Mouse (Mus musculus) mesoderm, embryonic 11.5 days (tissue): ENCODE measurements around the gene Smbd1.

Experiments used
- DNase-seq: peaks from one replicate; pipeline ENCODE4 v3.0.0-alpha.2; 2012; ENCODE audit warnings: low read depth, low spot score

The Smbd1 gene

DNA sequence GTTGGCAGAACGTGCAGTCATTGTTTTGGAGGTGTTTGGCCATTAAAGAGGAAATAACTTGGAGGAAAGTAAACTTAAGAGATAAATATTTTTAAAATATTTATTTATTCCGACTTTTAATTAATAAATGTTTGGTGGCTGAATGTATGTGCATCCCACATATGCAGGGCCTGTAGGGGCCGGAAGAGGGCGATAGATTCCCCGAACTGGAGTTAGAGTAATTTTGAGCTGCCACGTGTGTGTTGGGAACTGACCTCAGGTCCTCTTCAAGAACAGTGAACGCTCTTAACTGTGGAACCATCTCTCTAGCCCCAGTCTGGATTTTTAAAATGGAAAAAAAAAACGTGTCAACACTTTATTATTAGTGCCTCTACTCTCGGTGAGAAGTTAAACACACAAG is 3.1 kb upstream of the Smbd1 start:
- DNase-seq, result no peak

DNA sequence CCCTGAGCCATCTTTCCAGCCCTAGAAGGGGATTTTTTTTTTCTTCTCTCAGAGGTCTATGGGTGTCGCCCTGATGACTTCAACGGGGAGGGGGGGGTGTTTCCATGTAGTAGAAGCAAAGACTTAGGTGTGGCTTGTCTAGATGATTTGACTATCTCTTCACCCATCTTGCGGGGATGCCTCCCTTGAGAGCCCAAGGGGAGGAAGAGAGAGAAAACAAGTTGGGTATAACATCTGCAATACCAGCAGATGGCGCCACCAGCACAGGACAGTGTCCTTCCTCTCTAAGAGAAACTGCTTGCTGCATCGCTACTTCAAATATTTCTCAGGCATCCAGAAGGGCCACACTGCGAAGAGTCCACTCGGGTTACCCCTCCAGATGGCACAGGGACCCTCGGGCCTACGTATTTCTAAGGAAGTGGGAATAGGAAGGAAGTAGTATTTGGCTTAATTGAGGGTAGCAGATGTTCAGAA is 2.6 kb upstream of the Smbd1 start:
- peak; percentile 91 for DNase-seq

DNA sequence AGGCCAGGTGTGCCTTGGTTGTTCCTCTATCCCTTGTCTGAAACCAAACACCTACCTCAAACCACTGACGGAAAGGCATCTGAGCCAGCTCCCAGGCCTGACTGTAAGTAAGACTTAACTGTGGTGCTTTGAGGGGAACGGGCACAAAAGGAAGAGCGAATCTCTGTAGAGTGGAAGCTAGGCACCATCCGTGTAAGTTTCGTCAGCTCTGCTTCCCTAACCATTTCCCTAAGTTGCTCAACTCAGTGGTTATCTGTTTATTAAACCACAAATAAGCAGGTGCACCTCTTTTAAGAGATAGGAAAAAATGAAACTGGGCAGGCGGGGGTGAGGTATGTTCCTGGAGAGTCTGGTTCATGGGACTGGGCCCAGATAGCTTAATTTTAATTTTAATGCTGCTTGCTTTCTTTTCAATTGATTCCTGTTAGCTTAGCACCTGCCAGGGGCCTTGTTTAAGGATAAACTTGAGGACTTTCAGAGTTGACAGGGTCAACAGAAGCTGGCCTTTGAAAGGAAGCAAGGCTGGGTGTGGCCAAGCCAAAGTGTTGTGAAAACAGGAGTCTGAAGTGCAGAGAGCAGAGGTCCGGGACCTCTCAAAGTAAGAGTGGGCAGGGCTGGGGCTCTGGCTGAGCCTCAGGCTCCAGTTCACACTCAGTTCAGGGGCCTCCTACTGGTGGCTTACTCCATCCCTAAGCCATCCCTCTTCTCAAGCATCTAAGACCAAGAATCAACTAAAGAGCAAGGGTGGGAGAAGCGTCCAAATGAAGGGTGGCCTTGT is 2.7 kb downstream of the Smbd1 start:
- no peak for DNase-seq

DNA sequence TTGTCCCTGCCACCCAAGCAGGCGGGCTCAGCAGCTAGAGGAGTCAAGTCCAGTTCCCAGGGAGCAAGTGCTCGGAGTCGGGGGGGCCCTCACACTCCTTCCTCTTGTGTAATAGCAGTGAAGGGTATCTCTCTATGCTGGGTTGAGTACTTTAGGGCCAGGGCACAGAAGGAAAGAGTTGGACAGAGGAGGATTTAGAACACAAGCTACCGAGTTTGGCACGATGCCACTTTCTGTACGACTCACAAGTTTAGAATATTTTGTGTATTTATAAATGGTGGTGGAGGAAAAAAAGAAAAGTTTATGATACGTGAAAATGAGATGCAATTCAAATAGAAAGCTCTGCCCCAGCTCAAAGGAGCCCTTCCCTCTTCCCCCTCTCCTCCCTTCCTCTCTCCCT is 5.1 kb downstream of the Smbd1 start:
- DNase-seq, result no peak

DNA sequence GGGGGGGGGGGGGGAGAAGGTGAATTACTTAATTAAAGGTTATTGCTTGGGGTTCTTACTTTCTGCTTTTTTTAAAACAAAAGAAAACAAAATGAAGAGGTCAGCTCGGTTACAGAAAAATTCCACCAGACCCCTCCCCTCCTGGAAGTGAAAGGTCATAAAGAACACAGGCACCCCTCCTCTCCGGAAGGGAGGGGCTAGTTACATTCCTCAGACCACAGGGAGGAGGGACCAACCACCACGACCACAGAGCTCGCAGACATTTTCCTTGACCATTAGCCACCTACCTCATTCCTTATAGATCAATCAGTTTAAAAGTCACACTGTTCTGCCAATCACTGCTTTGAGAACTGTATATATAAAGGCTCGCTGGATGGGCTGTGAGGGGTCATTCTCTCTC is 6.4 kb downstream of the Smbd1 start:
- DNase-seq, result no peak

DNA sequence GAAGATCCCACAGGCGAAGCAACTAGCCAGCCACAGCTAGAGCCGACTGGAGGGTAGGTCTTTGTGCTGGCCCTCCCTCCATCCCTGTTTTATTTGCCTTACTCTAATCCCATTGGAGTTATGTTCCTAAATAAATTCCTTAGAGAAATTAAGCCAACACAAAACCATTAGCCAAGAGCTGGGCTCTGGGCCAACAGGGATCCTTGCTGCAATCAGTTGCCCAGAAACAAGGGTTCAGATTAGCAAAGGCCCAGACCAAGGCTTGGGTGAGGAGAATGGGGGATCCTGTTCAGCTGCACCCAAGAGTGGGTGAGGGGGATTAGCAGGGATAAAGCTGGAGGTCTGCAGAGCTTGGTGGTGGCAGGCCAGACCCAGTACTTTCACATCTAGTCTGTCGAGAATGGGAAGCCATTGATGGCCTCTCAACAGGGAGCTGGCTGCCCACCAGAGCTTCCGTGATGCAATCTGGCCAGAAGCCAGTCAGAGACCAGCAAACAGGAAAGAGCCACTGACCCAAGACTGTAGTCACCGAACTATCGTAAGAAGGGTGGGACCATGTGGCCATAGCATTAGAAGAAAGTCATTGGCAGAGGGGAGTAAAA is 6.9 kb downstream of the Smbd1 start:
- no peak for DNase-seq

DNA sequence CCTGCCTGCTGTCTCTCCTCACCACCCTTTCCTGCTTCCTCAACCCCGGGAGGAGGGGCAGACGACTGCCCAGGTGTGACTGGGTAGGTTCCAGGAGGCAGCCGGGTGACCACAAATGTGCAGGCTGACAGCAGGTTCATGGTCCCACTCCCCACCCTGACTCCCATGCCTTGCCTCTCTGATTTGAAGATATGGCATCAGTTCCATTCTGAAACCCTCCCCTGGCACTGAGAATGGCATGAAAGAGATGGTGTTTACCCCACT is 12.9 kb downstream of the Smbd1 start, which contains the start of gene Muc20:
Gene Muc20, minus strand, starts transcription at position 10 of the 264 bp plus-strand sequence.
- no peak for DNase-seq

DNA sequence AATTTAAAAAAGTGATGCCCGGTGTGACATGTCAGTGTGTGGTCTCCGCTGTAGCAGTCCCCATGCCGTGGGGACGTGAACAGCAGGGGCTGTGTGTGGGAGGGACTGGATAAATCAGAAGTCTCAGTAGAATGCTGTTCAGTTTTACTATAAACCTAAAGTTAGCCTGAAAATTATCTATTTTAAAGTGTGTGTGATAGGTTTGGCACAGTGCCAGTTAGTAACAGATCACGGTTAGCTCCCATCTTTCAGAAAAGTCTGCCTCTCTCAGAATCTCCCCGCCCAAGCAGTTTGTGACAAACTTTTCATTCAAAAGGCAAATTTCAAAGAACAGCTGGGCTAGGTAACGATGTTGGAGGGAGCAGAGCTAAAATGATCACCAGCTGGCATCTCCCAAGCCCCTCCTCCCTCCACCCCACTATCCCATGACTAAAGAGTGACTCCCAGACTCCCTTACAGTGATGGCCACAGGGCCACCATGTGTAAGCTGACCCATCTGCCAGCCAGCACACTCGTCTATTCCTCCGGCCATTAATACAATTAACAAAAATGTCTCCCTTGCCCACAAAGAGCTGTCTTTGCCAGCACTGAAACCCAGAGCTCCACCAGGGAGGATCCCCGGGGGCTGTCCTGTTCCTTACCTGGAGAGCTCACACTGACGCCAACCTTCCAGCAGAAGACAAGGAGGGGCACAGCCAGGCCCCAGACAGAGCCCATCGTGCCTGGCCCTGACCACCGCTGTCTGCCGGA is 13.4 kb downstream of the Smbd1 start:
- no peak for DNase-seq

DNA sequence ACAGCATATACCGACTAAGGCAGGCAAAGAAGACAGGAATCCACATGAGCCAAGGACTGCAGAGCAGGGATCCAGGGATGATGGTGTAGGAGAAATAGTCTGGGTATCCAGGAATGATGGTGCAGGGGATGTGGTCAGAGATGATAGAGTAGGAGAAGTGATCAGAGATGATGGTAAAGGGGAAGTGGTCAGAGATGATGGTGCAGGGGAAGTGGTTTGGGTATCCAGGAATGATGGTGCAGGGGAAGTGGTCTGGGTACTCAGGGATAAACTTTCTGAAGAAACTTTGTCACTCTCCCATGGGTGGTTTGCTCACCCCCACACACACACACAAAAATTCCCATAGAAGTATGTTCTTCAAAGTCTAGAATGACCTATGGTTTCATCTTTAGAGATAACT is 15.1 kb downstream of the Smbd1 start:
- DNase-seq, result no peak

DNA sequence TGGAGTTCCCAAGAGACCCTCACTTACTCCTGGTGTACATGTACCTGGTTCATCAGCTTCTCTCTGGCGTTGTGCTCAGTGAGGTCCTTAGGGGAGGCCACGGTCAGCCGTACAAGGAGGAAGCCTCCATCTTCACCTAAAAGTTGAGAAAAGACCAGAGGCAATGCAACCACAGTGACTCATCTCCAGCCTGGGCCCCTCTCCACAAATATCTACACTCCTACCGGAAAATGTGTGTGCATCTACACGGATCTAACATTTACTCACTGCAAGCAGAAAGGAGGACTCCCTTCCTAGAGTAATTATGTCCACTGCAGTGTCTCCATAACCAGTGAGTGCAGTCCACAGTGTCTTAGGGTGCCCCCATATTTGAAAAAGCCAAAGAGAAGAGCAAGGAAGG is 20.2 kb downstream of the Smbd1 start:
- DNase-seq, result no peak

DNA sequence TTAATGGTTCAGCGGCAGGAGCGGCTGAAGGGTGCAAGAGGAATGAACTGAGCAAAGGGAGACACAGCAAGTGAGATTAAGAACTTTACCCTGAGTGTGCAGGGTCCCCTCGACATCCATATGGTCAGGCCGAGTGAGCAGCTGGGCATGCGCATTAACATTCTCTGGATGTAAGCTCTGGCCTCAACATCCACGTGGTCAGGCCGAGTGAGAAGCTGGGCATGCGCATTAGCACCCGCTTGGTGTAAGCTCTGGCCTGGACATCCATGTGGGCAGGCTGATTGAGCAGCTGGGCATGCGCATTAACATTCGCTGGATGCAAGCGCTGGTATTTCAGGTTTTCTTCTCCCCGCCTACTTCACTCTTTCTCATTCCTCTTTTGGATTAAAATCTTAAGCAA is 25.4 kb downstream of the Smbd1 start:
- DNase-seq, result peak; percentile 43

DNA sequence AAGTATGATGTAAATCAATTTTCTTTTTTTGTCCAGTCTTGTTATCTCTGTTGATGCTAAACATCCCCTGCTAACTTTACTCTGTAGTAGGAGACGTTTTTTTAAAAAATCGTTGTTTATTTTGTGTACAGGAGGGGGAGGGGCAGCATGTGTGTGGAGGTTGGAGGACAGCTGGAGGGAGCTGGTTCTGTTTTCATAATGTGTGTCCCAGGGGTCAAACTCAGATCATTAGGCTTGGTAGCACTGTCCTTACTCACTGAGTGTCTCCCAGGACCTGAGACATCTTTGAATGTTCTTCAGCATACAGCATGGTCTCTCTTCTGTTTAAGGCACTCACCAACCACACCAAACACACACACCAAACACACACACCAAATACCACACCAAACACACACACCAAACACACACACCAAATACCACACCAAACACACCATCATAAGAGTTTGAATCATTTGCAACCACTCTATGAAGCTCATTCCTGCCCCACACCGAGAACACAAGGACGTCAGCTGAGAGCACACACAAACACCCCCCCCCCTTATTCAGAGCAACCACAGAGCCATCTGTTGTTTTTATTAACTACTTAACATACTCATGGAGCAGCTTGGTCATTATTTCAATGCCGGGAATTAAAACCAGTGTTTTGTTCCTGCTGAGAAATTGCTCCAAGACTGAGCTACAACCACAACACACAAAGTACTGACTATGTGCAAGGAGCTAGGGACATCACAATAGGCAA is 26.8 kb downstream of the Smbd1 start:
- DNase-seq, result no peak

DNA sequence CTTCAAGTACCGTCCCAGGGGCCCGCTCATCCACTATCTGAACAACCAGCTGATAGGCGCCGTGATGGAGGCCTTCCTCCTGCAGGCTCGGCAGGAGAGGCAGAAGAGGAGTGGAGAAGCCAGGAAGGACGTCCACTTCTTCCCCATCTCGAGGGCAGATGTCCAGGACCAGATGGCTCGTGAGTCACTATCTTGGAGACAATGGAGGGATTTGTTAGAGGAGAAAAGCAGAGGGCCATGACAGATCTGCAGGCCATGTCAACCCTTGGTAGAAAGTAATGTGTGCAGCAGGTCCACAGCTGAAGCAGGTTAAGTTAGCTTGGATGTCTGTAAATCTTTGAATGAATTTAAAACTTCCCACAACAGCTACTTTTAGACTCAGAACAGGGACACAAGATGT is 31.3 kb downstream of the Smbd1 start:
- DNase-seq, result no peak

DNA sequence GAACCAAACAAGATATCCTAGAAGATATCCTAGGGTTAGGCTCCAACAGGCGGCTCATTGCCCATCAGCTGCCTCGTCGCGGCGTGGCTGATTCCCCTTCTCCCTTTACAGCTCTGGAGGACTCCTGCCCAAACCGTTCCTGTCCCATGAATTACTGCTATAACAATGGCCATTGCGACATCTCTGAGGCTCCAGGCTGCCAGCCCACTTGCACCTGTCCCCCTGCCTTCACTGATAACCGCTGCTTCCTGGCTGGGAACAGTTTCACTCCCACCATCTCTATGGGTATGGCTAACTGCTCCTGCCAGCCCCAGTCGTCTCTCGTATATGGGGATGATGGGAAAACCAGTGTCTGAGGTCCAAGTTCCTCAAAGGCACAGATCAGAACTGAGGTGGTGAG is 33.6 kb downstream of the Smbd1 start:
- DNase-seq, result no peak

DNA sequence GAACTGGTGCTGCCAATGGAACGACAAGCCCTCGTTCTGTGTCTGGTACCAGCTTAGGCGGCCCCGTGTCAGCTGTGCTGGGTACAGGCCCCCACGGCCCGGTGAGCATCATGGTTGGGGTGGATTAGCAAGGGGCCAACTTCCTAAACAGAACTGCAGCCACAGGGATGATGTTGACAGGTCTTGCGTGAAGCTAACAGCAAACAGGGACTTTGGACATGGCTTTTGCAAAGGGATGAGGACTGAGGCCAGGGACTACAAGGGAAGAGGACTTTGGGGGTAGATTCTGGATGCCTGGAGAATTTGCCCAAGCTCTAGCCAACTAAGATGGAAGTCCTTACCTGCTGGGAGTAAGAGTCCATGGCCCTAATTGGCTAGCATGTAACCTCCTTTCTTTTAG is 43.4 kb downstream of the Smbd1 start:
- no peak for DNase-seq

DNA sequence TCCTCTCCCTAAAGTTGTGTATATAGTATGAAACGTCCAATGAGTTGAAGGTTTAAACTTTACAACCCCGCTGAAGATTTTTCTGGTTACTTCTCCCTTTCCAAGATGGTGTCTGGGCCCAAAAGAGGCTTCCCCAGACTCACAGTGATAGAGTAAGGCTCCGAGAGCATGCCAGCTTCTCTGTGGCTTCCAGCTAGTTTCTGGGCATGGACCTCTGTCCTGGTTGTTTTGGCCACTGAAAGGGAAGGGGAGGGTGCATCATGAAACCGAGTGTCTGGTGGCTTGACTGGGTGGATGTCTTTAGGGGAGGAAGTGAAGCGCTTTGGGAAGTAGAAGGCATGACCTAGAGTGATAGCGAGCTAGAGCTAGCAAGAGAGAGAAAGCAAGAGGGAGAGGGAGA is 45.3 kb downstream of the Smbd1 start:
- DNase-seq, result no peak

DNA sequence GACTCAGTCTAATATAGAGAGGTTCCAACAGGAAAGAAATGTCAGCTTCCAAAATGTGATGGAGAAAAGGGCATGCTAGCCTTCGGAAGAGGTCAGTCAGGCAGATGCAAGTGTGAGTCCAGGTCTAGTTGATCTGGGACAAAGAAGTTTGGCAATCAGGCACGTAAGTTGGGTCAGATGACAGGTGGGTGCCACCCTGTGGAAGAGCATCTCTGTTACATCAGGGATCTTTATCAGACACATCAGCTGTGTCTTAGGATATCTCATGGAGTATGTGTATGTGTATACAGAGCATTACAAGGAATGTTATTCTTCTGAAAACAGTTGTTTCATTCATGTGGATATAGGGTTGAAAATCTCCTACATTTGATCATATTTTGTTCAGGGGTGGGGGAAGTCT is 45.7 kb downstream of the Smbd1 start:
- no peak for DNase-seq
